Mouse (Mus musculus) hematopoietic stem cell, adult 5-6 weeks (primary cell): ENCODE measurements at regions not wholly inside any gene's neighbourhood (a gene's known extent, or its start where the extent isn't known, plus 50 kb on each side); places are given as distances from the start of the nearest gene placed in this dataset.

ENCODE experiments used
- ATAC-seq, 2 experiments: fragments of 125-278 bp in 1 of 2; replicated peaks in 1 of 2; 2 replicates each; pipeline ENCODE4 v1.8.0; 2016 to 2017; ENCODE audit warnings: inconsistent platforms in 2 of 2, mild to moderate bottlenecking in 2 of 2, moderate number of reproducible peaks in 2 of 2, low read depth in 1 of 2, moderate TSS enrichment in 1 of 2; ENCODE audit not compliant: low FRiP score in 2 of 2, poor library complexity in 2 of 2, severe bottlenecking in 2 of 2, insufficient read depth in 1 of 2, low TSS enrichment in 1 of 2

DNA sequence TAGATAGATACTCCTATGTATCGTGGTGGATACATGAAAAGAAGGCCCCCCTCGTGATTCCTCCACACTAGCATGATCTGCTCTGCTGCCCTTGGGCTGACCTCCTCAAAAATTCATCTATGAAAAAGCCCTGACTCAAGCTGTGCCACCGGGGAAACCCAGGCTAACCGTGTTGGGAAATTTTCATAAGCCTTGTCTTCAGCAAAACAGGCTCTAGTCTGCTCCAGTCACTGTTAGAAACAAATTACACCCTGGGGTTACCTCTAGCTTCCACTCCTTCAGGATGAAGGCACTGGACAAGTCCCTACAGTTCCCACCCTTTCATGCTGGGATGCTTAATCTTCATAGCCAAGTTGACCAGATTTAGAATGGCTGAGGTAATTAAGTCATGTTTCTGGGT is 315.0 kb upstream of the Nrp1 start:
- ATAC-seq, result no peak

GRCm38 (mm10) chr8:128056251-128056650 is 302.2 kb upstream of the Nrp1 start:
- no peak for ATAC-seq

GRCm38 (mm10) chr8:128057845-128058244 is 300.6 kb upstream of the Nrp1 start:
- ATAC-seq, result no peak

DNA sequence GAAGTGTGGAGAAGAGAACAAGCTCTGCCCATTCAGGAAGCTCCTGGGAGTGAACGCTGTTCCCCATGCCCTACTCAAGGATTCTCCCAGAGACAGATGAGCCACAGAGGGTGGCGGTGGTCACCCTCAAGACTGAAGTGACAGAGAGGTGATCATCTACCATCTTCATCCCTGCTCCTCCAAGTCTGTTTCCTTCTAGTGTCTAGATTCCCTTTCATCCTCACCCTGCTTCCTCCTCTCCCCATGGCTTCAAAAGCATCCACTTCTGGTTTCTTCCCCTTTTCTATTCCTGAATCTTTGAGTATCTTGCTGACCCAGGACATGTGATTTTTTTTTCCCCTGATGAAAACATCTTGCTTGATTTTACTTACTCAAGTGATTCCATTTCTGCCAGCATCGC is 298.6 kb upstream of the Nrp1 start:
- no peak for ATAC-seq

GRCm38 (mm10) chr8:128064211-128064610 is 294.2 kb upstream of the Nrp1 start:
- no peak for ATAC-seq

DNA sequence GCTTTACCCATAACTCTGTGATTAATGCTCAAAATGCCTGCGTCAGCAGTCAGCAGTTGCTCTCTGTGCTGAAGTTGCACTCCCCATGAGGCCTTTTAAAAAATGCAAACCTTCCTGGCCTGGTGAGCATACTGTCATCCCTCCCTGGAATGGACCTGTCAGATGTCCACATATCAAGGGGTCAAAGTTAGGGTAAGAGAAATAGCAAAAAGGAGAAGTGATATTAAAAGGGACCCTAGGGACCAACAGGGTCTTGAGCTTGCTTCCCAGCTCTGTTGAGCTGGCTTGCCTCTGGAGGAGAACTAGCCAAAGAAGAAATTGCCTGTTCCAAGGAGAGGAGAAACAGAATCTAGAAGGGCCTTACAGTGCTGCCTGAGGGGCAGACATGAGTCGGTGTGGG is 293.3 kb upstream of the Nrp1 start:
- no peak for ATAC-seq

GRCm38 (mm10) chr8:128065964-128066680 is 292.3 kb upstream of the Nrp1 start:
- no peak for ATAC-seq

DNA sequence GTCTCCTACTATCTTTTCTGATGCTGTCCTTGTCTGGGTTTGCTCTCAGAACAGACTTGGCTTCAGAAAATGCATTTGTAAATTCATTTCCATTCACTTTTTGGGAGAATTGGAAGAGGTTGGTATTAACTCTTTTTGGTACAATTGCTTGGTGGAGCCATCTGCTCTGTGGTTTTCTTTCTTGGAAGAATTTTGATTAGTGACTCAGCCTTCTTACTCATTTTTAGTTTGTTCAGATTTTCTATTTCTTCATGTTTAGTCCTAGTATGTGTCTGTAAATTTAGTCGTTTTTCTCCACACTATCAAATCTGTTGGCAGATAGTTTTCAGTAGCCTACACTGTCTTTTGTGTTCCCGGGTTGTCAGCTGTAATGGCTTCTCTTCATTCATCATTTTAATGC is 288.7 kb upstream of the Nrp1 start:
- no peak for ATAC-seq

- no peak for ATAC-seq
Measured at GRCm38 (mm10) chr8:128075566-128075965, 282.8 kb upstream of the Nrp1 start.

- ATAC-seq, result peak in 1 of 2 experiments; percentile 29; a peak in 1 of 4 replicates
Measured at GRCm38 (mm10) chr8:128076226-128076625, 282.2 kb upstream of the Nrp1 start.

DNA sequence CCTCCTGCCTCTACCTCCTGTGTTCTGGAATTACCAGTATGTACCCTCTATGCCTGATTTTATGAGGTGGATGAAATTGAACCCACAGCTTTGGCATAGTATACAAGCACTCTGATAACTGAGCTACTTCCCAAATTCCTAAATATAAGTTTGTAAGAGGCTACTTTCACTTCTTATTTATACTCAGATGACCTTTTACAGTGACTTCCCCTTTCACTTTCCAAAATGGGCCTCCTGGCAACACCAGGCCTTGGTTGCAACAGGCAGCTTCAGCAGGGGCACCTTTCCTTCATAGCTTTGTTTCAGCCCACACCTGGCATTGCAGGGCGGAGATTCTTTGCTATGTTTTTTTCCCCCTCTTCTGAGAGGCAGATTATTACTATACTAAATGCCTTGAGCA is 279.7 kb upstream of the Nrp1 start:
- ATAC-seq, result peak; percentile 85 to 96

- ATAC-seq, result no peak
Measured at GRCm38 (mm10) chr8:128085800-128086199, 272.6 kb upstream of the Nrp1 start.

DNA sequence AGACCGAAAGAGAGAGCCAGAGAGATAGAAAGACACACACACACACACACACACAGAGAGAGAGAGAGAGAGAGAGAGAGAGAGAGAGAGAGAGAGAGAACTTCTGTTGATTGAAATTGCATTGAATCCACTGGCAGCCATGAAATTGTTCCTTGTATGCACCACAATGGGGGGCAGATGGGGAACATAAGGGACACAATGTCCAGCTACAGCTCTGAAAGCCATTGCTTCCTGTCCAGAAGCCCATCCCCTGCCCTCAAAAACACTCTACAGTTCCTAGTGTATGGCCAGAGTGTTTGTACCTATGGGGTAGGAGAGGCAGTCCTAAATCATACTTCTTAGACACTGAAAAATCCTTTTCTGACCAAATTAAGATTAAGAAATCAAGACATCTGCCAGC is 270.9 kb upstream of the Nrp1 start:
- no peak for ATAC-seq

DNA sequence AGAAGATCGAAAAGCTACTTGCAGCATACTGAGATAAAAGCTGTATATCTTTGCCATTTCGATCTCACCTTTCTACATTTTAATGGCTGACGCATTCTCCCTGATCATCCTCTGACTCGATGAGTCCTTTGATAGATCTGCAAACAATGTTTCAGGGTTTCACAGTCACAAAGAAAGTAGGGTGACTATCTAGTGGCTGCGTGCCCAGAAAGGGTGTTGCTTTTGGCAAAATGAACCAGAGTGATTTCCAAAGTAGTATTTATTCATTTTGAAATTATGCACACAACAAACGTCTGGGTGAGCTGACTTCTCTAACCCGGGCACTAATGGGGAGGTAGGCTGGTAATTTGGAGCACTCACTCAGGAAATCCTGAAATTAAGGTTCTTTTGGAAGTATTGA is 265.6 kb upstream of the Nrp1 start:
- no peak for ATAC-seq

GRCm38 (mm10) chr8:128095451-128095850 is 263.0 kb upstream of the Nrp1 start:
- ATAC-seq, result no peak

DNA sequence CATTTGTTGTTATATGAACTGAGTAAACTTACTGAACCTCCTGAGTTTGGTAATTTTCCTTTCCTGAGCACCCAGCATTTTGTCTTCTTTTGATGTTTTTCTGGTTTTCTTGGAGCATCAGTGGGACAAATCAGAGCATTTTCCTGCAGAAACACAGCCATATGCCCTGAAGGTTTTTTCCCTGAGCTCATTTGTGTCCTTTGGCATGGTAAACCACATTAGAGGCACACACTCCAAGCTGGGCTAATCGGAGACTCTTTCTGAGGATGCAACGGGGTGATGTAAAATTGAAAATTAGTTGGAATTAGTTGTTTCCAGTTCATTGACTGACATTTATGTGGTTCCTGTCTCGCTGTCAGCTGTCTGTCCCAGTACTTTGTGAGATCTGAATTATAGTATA is 260.8 kb upstream of the Nrp1 start:
- ATAC-seq, result no peak

GRCm38 (mm10) chr8:128103380-128103779 is 255.0 kb upstream of the Nrp1 start:
- no peak for ATAC-seq

DNA sequence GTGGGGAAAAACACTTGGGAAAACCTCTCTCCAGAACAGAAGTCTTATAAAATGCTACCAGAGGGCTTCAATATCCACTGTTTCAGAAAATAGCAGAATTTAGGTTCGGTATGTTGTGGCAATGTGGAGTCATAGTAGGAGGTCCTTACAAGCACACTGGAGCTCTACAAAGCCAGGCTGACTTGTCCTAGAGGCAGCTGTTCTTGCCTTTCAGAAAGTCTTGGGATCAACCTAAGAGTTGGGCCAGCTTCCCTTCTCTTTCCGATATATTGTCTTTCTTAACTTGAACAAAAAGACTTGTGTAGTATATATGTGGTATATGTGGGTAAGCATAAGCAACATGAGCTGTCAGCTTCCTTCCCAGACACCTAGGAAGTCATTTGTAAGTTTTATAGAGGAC is 251.8 kb upstream of the Nrp1 start:
- ATAC-seq, result no peak

DNA sequence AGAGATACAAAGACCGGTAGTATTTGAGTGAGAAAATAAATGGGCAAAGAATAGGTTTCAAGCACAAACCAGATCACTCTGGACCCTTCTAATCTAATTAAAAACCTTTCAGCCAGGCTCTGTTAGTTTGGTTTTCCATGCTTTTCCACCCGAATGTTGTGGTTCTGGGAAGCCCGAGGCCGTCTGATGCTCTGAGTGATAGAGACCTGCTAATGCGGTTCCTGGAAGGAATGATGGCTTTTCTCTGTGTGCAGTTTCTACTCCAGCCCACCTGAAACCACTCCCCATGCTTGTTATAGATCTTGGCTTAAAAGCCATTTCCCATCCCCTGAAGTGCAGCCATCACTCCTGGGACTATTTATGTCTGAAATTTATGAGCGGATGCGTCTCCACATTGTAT is 251.4 kb upstream of the Nrp1 start:
- no peak for ATAC-seq
